Mouse (Mus musculus) cerebellum, adult 8-10 months (tissue): ENCODE results near the gene 1520401A03Rik.

Experiments used
- DNase-seq: peaks from one replicate; pipeline ENCODE4 v3.0.0; 2022

1520401A03Rik gene

GRCm38 (mm10) chr17:23664556-23665021, 58.0 kb downstream of the 1520401A03Rik start:
- no peak for DNase-seq

- DNase-seq, result no peak
Measured at GRCm38 (mm10) chr17:23661526-23661925, 61.1 kb downstream of the 1520401A03Rik start.

GRCm38 (mm10) chr17:23660876-23661200, 61.7 kb downstream of the 1520401A03Rik start:
- no peak for DNase-seq

- peak; percentile 56 for DNase-seq
Measured at GRCm38 (mm10) chr17:23660117-23660875, 62.3 kb downstream of the 1520401A03Rik start, which contains the start of gene Bicdl2. TSS of gene Bicdl2 (plus strand) at chr17:23660506.

- DNase-seq, result no peak
Measured at GRCm38 (mm10) chr17:23658450-23658849, 64.1 kb downstream of the 1520401A03Rik start.
